Mouse (Mus musculus): ENCODE measurements at regions not wholly inside any gene's neighbourhood (a gene's known extent, or its start where the extent isn't known, plus 50 kb on each side); places are given as distances from the start of the nearest gene placed in this dataset.

DNA sequence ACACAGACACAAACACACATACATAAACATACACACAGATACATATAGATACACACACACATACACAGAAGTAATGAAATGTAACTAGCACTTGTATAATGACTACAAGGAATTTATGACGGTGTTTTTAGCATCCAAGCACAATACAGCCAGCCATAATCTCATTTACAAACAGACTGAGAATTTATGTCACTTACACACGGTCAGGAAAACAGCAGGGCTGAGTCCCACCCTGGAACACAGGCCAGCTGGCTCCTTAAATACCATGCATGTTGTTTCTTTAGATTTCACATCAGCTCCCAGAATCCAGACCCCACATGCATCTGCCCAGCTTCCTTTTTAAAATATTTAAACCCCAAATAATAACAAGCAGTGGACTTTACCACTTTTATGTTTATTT lies 123.1 kb upstream of the Clnk start:
- no peak for TF ChIP-seq POLR2A (IDR thresholded peaks at IDR 0.05; ENCODE audit: control insufficient read depth, low read depth, low read length)
- no peak for TF ChIP-seq CTCF (IDR thresholded peaks at IDR 0.05; ENCODE audit: control insufficient read depth, insufficient read depth, insufficient replicate concordance, low read depth, low read length)
